Mouse (Mus musculus) olfactory bulb, adult 2 months (tissue): ENCODE results near the gene Mrtfa.

Experiments used
- CTCF ChIP-seq: fragments of 200-500 bp; IDR thresholded peaks from 2 replicates; pipeline ENCODE4 v1.5.1; 2012; ENCODE audit warnings: low read depth, mild to moderate bottlenecking, low read length, moderate library complexity; ENCODE audit not compliant: insufficient read depth
- POLR2A ChIP-seq: fragments of 200-500 bp; IDR thresholded peaks from 2 replicates; pipeline ENCODE4 v1.6.1; 2012; ENCODE audit warnings: mild to moderate bottlenecking, low read depth, low read length, moderate library complexity; ENCODE audit not compliant: insufficient read depth

DNA sequence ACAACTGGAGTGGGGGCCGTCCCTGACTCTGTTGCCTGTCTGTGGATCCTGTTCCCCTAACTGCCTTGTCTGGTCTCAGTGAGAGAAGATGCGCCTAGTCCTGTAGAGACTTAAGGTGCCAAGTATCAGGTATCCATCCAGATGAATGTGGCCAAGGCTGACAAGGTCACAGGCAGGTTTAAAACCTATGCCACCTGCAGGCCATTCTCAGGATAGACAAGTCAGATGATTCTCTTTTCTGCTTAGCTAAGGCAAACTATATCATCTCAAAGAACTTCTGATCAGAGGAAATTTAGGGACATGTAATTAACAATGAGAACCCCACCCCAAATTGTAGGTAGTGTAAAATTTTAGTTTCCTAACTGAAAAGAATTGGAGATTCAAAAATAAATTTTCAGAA lies 129.6 kb downstream of the Mrtfa start:
- TF ChIP-seq POLR2A (no peak), CTCF (no peak)
